Mouse (Mus musculus) 416B (cell line): ENCODE results near the gene Fbxl21.

Source experiments
- DNase-seq: peaks from one replicate; pipeline ENCODE4 v3.0.0; 2011; ENCODE audit warnings: low read depth

The Fbxl21 gene

GRCm38 (mm10) chr13:56522081-56522820 is at the start of gene Fbxl21:
Fbxl21 (plus strand) TSS chr13:56522472.
- DNase-seq: peak; percentile 88

- DNase-seq: no peak
Observed at GRCm38 (mm10) chr13:56472661-56473060, 49.6 kb upstream of the Fbxl21 start.

GRCm38 (mm10) chr13:56475363-56475762 is 46.9 kb upstream of the Fbxl21 start:
- DNase-seq: peak; percentile 81

GRCm38 (mm10) chr13:56476790-56477189 is 45.5 kb upstream of the Fbxl21 start:
- peak; percentile 97 for DNase-seq

- peak; percentile 89 for DNase-seq
Observed at GRCm38 (mm10) chr13:56477271-56477670, 45.0 kb upstream of the Fbxl21 start.

- no peak for DNase-seq
Observed at GRCm38 (mm10) chr13:56478027-56478426, 44.2 kb upstream of the Fbxl21 start.

- no peak for DNase-seq
Observed at GRCm38 (mm10) chr13:56482146-56482545, 40.1 kb upstream of the Fbxl21 start, which contains the start of gene Il9. Il9 (minus strand) TSS chr13:56482246.

- peak; percentile 74 for DNase-seq
Observed at GRCm38 (mm10) chr13:56488012-56488411, 34.3 kb upstream of the Fbxl21 start.

- no peak for DNase-seq
Observed at GRCm38 (mm10) chr13:56494440-56494839, 27.8 kb upstream of the Fbxl21 start.

GRCm38 (mm10) chr13:56500132-56500531 is 22.1 kb upstream of the Fbxl21 start:
- DNase-seq: peak; percentile 23

GRCm38 (mm10) chr13:56500636-56501035 is 21.6 kb upstream of the Fbxl21 start:
- no peak for DNase-seq

GRCm38 (mm10) chr13:56501866-56502420 is 20.3 kb upstream of the Fbxl21 start:
- DNase-seq: no peak

GRCm38 (mm10) chr13:56506871-56507496 is 15.3 kb upstream of the Fbxl21 start:
- DNase-seq: peak; percentile 87

GRCm38 (mm10) chr13:56509796-56510195 is 12.5 kb upstream of the Fbxl21 start:
- no peak for DNase-seq

GRCm38 (mm10) chr13:56513595-56513994 is 8.7 kb upstream of the Fbxl21 start:
- DNase-seq: no peak

- no peak for DNase-seq
Observed at GRCm38 (mm10) chr13:56516311-56516710, 6.0 kb upstream of the Fbxl21 start.

- DNase-seq: no peak
Observed at GRCm38 (mm10) chr13:56516816-56517215, 5.5 kb upstream of the Fbxl21 start.

GRCm38 (mm10) chr13:56522821-56523167 is 522 bp downstream of the Fbxl21 start:
- no peak for DNase-seq

- DNase-seq: no peak
Observed at GRCm38 (mm10) chr13:56526871-56527270, 4.6 kb downstream of the Fbxl21 start.

GRCm38 (mm10) chr13:56527846-56528245 is 5.6 kb downstream of the Fbxl21 start:
- DNase-seq: no peak

GRCm38 (mm10) chr13:56528281-56528680 is 6.0 kb downstream of the Fbxl21 start:
- DNase-seq: no peak

GRCm38 (mm10) chr13:56529031-56529430 is 6.8 kb downstream of the Fbxl21 start:
- DNase-seq: peak; percentile 26

GRCm38 (mm10) chr13:56529685-56530084 is 7.4 kb downstream of the Fbxl21 start:
- no peak for DNase-seq
